Mouse (Mus musculus) thymus, adult 18-20 months (tissue): ENCODE results near the gene Stt3b.

ENCODE experiments used
- DNase-seq, 2 experiments: peaks; one replicate each; pipeline ENCODE4 v3.0.0; 2022; ENCODE audit warnings: mixed read lengths in 2 of 2

Stt3b gene

DNA sequence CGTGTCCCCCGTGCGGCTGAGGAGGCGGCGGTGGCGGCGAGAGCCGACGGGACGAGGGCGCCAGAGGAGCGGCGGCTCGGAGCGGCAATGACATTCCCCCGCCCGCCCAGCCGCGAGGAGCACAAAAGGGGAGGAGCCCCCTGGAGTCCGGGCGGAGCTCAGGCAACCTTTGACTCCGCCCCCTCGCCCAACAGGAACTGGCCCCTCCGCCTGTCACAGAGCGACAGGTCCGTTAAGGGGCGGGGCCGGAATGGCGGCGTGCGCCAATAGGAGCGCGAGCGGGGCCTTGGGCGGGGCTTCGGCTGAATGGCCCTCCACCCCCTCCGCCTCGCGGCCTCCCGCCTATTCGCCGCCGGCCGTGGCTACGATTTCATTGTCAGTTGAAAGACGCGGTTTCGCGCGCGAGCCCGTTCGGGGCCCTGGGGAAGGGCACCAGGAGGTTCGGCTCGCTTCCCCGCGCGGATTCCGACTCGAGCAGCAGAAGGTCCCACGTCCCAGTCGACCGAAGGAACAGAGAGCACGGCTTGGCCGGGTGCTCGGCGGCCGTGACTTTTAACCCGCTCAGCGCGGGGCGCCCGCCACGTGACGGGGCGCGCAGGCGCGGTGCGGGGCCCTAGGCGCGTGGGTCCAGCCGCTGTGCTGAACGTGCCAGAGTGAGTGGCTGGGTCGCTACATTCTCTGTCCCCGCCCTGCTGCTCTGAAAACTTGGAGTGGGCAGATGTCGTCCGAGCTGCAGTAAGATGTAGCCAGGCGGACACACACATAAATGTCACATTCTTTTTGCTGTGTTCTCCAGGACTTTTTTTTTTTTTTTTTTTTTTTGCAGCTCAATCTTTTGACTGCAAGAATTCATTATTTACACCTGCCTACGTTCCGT is at the start of gene Stt3b:
Gene Stt3b, minus strand, starts transcription at position 76 of the 877 bp plus-strand sequence.
- peak; percentile 100 for DNase-seq

DNA sequence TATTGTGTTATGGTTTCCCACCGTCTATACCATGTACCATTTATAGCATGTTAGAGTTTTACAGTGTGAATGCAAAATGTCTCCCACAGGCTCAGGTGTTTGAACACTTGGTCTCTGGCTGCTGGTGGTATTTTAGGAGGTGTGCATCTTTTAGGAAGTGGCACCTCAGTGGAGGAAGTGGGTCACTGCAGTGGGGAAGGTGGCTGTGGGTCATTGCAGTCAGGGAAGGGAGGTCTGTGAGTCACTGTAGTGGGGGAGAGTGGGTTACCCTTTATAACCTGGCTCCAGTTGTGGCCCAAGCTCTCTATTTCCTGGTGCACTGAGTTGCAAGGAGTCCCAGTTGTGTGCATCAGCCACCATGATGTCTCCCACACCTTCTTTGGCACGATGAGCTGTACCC is 48.2 kb upstream of the Stt3b start:
- no peak for DNase-seq

DNA sequence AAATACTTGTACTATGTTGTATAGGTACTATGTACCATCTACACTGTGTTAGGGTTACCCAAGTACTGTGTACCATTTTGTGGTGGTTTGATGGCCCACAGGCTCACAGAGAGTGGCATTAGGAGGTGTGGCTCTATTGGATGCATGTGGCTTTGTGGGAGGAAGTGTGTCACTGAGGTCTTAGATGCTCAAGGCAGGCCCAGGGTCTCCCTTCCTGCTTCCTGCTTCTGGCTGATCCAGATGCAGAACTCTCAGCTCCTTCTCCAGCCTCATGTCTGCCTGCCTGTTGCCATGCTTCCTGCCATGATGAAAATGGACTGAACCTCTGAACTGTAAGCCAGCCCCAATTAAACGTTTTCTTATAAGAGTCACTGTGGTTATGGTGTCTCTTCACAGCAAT is 47.8 kb upstream of the Stt3b start:
- DNase-seq: no peak

DNA sequence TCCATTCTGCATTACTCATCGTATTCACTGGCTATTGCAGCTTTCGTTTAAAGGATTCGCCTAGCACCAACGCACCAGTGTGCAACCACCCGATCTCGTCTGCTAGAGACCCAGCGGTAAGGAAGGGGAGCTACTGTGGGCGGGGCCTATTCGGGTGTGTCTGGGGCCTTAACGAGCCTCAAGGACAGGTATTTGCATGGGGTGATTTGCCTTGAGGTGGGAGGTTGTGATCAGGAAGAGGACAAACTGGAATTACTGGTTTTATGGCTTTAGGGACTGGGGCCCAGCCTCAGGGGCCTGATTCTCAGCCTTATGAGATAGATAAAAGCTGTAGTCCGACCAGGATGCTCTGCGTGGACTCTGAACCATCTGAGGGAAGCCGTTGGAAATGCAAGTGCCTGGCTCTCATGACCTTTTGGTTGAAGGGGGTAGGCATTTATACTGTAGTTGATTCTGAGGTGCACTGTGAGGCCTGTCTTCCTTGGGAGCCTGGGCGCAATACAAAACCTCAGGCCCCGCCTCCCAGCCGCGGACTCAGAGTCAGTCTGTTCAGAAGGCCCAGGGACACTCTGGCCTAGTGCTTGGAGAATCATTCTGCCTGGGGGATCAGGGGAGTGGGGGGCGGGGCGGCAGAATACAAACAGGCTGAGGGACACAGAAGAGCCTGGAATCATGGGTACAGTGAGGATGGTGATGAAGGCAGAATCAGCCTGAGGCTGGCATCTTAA is 46.7 kb upstream of the Stt3b start:
- no peak for DNase-seq

DNA sequence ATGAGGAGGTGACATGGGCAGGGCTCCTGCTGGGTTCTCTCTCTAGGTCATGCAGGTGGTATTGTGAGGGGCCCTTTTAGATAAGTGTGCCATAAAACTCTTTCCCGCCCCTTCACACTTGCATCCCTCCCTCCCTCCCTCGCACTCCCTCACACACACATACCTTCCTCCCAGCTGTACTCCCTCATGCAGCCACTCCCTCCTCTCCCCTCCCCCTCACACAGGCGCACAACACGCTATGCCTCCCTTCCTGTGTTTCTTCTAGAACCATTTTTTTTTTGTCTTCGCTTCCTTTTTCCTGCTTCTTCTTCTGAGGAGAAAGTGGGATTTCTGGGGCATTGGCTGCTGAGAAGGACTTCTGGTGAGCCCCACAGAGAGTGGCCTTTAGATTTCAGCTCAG is 45.8 kb upstream of the Stt3b start:
- no peak for DNase-seq

DNA sequence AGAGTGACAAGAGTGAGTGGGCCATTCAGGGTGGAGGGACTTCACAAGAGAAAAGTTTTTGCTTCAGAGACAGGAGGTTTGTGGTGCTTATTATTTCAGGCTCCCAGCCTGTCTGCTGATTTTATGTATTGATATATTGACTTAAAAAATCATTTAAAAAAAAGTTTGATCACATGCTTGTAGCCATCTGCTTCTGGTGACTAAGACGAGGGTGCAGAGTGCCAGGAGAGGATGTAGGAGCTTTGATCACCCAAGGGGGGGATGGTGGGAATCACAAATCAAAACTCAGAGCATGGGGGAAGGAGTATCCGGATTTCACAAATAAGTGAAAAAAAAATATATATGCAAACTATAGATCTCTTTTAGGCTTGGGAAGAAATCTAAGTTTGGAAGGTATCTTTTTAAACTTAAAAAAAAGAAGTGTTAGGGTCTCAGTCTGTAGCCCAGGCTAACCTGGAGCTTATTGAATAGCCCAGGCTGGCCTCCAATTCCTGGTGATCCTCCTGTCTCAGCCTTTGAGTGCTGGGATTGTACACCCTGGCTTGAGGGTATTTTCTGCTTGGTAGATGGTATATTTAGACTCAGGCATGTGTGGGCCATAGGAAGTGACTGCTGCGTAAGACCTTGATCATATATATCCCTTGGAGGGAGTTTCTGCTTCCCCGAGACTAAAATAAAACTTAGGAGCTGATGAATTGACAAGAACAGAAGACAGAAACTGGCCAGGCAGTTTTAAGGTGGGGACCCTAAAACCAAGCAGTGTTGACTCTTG is 39.7 kb upstream of the Stt3b start:
- no peak for DNase-seq

DNA sequence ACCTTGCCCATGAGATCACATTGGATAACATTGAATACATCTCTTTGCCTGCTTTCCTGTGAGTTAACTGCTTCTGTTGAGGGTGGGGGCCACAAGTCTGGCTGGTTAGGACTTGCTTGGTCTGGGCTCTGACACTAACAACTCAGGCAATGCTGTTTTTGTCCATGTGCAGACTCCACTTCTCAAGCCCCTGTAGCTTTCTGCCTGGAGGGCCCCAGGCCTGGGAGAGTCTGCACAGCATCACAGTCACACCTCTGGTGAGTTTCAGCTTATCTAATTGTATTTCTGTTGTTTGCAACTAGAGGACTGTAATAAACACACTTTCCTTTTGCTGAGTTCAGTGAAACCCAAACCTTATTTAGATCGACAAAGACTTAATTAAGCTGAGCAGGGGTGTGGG is 38.9 kb upstream of the Stt3b start:
- DNase-seq: no peak

DNA sequence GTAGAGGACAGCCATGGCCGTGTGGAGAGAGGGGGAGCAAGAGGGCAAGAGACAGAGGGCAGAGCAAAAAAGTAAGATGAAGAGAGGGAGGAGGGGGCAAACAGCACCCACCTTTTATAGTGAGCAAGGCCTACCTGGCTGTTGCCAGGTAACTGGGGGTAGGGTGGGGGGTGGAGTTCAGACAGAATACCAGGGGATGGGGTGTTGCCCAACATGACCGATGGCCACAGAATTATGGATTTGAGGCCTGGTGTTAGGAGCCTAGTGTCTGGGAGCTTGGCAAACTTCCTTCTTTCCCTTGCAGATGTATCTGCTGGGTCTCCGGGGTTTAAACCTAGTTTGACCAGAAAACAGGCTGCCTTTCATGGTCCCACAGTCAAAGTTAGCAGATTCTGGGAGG is 34.7 kb upstream of the Stt3b start:
- no peak for DNase-seq

DNA sequence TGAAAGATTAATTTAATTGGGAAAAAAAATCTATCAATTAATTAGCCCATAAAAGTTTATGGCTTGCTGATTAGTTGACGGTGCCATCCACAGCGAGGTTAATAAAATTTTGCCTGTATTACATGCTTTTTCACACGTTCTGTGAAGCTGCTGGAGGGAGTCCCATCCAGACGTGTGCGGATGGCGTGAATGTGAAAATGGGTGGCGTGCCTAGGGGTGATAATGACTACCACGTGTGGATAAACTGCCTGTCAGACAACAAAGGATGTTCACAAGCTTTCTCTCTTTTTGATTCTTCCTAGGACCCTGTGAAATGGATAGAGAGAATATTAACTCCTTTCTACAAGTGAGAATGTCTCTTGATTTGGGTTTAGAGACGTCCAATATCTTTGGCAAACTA is 31.4 kb upstream of the Stt3b start:
- DNase-seq: no peak

DNA sequence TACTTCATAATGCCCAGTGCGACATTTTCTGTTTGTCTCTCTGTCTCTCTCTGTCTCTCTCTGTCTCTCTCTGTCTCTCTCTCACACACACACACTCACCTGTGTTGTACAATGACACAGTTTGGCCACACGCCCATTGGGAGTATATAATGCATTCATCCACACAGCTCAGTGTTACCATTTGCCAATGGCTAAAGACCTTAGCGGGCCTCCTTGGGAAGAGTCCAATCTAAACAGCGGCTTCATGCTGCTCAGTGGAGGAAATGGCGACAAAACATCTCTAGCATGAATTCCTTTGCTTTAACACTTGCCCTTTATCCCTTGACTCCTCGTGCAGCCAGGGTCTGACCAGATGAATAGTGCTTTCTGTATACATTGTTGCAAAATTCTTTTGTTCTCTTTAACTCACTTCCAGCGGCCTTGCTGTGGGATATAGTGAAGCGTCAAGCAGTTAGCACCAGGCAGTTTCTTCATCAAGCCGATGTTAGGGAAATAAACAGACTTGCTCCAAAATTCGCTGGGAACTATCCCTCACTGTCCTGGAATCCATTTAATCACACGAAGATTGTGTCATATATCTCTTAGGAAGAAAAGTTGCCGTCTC is 30.1 kb upstream of the Stt3b start:
- DNase-seq: no peak

DNA sequence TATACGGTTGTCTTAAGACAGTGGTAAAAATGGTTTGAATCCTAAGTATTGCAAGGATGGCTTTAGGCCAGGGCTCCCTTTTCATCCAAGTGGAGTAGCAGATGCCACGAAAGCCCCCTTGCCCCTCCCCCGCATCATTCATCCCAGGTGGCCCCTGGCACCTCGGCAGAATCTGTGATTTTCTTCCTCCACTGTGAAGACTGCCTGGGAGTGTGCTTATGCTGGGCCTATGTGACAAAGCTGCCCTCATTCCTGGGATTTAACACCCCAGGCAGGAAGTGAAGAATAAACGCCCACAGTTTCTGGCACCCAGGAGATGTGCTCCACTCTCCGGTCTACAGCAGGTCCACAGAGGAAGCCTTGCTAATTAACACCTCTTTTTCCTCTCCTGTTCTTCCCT is 28.6 kb upstream of the Stt3b start:
- no peak for DNase-seq

DNA sequence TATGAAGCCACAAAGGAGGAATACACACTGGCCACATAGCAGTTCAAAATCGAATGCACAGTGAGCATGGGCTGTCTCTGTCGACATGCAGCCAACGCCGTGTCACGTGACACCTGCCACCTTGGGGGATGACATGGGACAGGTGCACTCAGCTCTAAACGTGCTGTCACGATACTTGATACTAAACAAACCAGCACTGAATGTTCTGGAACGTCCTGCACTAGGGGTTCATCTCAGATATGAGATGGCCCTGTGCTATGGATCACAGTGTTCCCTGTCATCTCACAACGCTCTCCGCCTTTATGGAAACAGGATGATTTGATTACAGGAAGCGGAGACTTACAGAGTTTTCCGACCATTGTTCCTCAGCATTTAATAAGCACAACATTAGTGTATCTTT is 22.8 kb upstream of the Stt3b start:
- no peak for DNase-seq

DNA sequence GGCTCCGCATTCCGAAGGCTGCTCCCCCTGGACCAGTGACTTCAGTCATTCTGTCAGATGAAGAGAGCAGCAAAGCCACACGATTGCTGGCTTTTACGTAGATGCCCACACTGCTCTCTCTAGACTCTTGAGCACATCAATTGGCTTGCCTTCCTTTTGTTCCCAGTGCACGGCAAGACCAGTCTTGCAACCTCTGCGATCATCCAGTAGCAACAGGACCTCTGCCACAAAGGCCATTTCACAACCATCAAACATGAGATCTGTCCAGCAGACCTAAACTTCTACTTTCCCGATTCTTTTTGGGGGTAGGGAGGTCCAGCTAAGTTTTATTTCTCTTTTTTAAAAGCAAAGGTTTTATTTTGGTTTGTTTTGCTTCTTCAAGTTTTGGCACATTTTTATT is 22.1 kb upstream of the Stt3b start:
- DNase-seq: no peak

DNA sequence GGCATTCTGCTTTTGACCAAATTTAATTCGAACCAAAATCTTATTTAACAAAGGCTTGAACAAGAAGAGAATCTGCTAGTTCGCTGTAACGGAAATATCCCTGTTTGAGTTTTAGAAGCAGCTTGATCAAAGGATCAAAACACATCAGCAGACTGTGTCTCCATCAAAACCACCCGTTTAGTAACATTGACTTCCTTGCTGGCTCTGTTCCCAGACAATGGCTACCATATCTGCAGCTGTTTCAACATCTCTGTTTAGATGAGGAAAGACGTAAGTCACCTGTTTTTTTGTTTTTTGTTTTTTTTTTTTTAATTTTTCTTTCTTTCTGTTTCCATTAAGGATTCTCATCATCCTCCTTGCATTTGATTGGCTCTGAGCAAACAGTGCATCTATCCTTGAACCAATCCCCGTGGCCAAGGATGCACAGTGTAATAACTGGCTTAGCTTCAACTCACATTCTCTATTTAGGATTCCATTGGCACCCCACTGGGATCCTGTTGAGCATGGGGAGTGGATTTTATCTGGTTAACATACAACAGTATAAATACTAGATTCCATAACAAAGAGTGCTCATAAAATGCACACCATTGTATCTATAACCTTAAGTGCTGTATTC is 20.7 kb upstream of the Stt3b start:
- no peak for DNase-seq

DNA sequence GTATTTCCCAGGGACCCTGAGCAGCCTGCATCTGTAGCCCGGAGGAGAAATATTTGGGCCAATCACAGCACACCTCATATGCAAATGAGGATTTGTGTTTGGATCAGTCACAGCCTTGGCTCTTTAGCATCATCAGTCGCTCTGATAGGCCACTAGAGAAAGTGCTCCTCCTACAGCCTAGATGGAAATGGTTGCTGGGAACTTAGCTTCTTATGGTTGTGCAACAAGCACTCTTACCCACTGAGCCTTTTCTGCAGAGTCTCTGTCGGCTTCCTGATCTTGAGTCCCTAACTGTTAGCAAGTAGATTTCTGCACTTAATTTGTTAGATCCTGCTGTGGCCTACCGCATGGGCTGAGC is 16.3 kb upstream of the Stt3b start:
- DNase-seq: no peak

DNA sequence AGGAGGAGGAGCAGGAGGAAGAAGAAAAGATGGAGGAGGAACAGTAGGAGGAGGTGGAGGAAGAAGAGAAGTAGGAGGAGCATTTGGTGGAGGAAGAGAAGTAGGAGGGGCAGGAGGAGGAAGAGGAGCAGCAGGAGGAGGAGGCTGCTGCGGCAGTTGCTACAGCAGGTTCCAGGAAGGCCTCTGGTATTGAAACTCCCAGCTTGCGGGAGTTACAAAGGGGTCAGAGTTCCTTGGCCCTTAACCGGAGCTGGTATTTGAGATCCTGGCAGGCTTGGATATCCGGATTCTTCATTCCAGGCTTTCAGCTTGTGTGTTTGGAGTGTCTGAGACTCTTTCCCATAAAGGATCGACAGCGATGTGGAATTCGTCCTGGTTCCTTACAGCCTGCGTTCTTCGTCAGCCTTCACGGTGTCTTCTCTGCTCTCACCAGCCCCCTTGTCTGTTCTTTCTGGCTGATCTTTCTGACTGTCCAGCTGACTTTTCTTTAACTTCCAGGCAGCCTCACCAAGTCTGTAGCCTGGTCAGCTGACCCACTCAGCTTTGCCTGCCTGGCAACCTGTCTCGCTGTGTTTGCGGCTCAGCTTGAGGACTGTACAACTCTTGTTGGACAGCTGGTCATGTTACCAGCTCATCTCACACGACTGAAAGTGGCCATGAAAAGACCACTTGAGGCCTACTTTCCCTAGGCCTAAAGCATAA is 15.8 kb upstream of the Stt3b start:
- DNase-seq: no peak

DNA sequence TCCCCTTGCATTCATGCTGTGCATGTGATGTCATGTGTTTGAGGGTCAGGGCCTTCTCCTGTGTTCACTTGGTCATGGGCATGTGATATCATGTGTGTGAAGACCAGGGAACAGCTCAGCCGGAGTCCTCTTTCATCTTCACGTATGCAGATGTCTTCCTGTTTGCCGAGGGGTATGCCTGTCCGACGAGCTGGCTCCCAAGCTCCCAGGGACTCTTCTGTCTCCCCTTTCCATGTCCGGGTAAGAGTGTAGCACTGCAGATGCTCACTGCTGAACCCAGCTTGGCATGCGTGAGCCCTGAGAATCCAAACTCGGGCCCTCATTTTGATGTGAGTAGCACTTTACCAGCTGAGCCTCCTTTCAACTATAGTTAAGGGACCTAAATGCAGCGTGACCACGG is 13.4 kb upstream of the Stt3b start:
- DNase-seq: no peak

DNA sequence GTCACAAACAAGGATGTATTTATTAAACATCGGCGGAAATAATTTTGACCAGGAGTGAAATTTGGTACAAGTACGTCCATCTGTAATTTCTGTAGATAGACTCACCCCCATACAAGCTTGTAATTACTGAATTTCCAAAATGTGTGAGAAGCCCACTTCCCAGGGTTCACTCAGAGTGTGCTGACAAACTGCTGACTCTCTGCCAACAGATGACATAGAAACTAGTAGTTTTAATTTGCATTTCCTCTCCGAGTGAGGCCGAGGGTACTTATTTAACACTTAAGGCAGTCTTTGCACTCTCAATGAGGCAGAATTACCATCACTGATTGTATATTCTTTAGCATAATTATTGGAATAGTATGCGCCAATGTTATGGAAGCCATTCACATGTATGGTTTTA is 12.2 kb upstream of the Stt3b start:
- DNase-seq: no peak

DNA sequence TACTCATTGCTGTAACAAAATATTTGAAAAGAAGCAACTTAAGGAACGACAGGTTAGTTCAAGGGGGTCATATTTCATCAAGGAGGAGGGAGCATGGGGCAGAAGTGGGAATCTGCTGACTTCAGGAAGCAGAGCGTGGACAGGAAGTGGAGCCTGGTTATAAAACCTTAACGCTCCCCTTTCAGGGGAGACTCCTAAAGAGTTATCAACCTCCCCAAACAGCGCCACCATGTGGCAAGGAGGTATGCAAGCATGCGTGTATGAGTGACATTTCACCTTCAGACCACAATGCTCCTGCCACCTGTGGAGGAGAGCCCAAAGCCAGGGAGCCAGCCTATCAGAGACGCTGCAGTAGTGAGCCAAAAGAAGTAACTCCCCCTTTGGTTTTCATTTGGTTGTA is 10.8 kb upstream of the Stt3b start:
- DNase-seq: no peak

DNA sequence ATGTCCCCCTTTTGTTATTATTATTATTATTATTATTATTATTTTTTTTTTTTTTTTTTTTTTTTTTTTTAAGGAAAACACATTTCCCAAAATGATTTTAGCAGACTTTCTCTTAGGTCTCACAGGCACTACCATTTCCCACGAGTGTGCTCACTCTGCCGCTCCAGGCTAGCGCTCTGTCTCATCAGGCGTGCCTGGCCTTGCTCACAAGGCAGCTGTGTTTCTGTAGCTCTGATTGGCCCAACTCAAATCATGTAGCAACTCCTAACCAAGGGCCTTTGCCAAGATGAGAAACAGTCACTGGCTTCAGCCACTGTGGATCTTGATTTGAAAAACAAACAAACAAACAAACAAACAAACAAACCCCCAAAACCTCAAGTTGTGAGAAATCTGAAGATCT is 9.9 kb upstream of the Stt3b start:
- no peak for DNase-seq

DNA sequence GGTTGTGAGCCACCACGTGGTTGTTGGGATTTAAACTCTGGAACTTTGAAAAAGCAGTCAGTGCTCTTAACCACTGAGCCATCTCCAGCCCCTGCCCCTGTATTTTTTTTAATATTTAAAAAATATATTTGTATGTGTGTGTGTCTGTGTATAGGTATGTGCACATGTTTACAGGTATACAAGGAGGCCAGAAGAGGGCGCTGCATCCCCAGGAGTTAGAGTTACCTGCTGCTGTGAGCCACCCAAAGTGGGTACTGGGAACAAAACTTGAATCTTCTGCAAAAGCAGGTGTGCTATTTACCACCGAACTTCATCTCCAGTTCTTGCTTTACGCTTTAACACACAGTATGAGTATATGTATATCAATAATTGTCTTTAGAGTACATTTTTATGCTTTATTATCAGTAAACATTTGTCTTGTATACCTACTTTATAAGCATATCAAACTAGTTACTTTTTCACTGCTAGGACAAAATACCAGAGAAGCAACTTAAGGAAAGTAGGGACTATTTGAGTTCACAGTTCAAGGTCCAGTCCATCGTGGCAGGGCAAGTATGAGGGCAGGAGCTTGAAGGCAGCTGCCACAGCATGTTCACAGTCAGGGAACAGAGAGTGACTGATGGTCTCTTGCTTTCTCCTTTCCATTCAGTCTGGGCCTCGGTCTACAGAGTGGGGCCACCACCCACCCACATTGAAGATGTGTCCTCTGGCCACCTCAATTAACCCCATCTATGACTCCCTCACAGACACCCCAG is 8.6 kb upstream of the Stt3b start:
- DNase-seq: no peak
